Mouse (Mus musculus) adrenal gland, postnatal 0 days (tissue): ENCODE results near the gene Zbtb1. TPM values are rescaled to one million over a fixed set of nuclear protein-coding genes. Genes with fewer than 3 reads are reported as not detected.

Experiments used
- polyA plus RNA-seq: library from polyadenylated mRNA; unstranded; fragments of >200 nt; fragmentation: Nextera tagmentation; extraction: Ambion mirVana; gene quantifications from 2 replicates; pipeline ENCODE4 v1.2.1, GENCODE M21; 2015

Zbtb1 gene
- 2.8 and 4.6 TPM in 2 replicates for polyA plus RNA-seq

GRCm38 (mm10) chr12:76369978-76370830, at the start of gene Zbtb1:
Gene Zbtb1 (plus strand): TSS chr12:76370266.

DNA sequence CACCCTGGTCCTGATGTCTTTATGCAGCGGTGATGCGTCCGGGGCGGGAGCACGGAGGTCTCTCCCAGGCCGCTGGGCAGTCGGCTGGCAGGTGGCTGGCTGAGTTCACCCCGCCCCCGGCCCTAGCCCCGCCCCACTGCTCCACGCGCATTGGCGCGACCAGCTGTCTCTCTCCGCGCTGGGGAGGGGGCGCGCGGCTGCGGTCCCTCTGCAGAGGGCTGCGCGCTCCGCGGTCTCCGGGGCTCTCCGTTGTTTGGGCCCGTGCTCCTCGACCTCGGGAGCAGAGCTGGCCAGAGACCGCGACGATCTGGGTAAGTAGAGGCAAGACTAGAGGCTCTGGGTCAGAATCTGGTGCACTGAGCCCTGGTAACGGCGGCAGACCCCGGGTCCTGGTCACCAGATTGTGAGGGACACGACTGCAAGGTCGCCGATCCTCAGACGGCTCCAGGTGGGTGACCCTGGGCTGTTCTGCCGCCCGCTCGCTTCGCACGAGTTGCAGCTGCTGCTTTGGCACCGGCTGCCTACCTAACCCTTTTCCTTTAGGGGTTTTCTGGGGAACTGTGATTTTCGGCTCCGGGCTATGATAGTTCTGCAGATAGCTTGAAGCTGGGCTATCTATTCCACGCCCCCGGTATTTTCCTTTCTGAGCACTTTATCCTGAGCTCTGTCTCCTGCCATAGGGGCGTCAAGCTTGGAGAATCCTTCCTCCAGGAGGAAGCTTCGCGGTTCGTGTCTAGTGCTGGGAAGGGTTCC, 45.2 kb upstream of the Zbtb1 start, which contains the start of gene Akap5:
Akap5 (plus strand) TSS at position 213 of the 753 bp plus-strand sequence.

GRCm38 (mm10) chr12:76369206-76369977, 674 bp upstream of the Zbtb1 start, which contains the start of gene Zbtb25:
Gene Zbtb25 (minus strand): TSS chr12:76369602.

GRCm38 (mm10) chr12:76403886-76404537, 33.9 kb downstream of the Zbtb1 start, which contains the start of gene Hspa2:
Gene Hspa2 (plus strand): TSS chr12:76404176.

GRCm38 (mm10) chr12:76417433-76417854, 47.4 kb downstream of the Zbtb1 start, which contains the start of gene Ppp1r36:
Gene Ppp1r36 (plus strand): TSS chr12:76417538.

Other genes with a start within 250 kb of the Zbtb1 start
- 0.04 TPM in 1 of 2 replicates, not detected in the other for gene Esr2, start 193.0 kb upstream of the Zbtb1 start, polyA plus RNA-seq
- gene Tex21, start 123.5 kb upstream of the Zbtb1 start, polyA plus RNA-seq, result not detected in 2 replicates
- gene Mthfd1, start 115.0 kb upstream of the Zbtb1 start, polyA plus RNA-seq, result 13.3 and 25.9 TPM in 2 replicates
- 0.70 and 1.7 TPM in 2 replicates for gene Akap5, start 45.4 kb upstream of the Zbtb1 start, polyA plus RNA-seq
- gene Zbtb25, start 664 bp upstream of the Zbtb1 start, polyA plus RNA-seq, result 11.1 and 11.2 TPM in 2 replicates
- gene Hspa2, start 33.9 kb downstream of the Zbtb1 start, polyA plus RNA-seq, result 13.4 and 16.4 TPM in 2 replicates
- 1.0 and 1.8 TPM in 2 replicates for gene Ppp1r36, start 47.3 kb downstream of the Zbtb1 start, polyA plus RNA-seq
- gene Plekhg3, start 160.6 kb downstream of the Zbtb1 start, polyA plus RNA-seq, result 2.4 and 3.4 TPM in 2 replicates